Mouse (Mus musculus) c-Kit-positive CD71-positive TER-119-positive erythroid progenitor cells, embryonic 14.5 days (primary cell): ENCODE results near the gene Pcf11.

Source experiments
- DNase-seq: peaks from one replicate; pipeline ENCODE4 v3.0.0-alpha.2; 2013; ENCODE audit warnings: low spot score

The Pcf11 gene

GRCm38 (mm10) chr7:92637021-92637625, 32.6 kb downstream of the Pcf11 start, which contains the start of gene Ankrd42:
Ankrd42 (minus strand) TSS chr7:92637142.
- DNase-seq, result peak; percentile 88

GRCm38 (mm10) chr7:92636295-92637011, 33.3 kb downstream of the Pcf11 start:
- DNase-seq, result no peak

- DNase-seq, result peak; percentile 21
Measured at GRCm38 (mm10) chr7:92630167-92630566, 39.6 kb downstream of the Pcf11 start.

GRCm38 (mm10) chr7:92624488-92624887, 45.2 kb downstream of the Pcf11 start:
- DNase-seq, result no peak

GRCm38 (mm10) chr7:92610830-92611229, 58.9 kb downstream of the Pcf11 start:
- DNase-seq, result no peak

GRCm38 (mm10) chr7:92604961-92605360, 64.8 kb downstream of the Pcf11 start:
- no peak for DNase-seq
